Mouse (Mus musculus) retina, postnatal 1 day (tissue): ENCODE data around the gene Ogdhl.
"Not testable (repeated sequence)": the region's sequence is repeated elsewhere in the genome, so short reads cannot be mapped to it uniquely, and the experiment has no call there.

Experiments
- DNase-seq: peaks from one replicate; pipeline ENCODE4 v3.0.0-alpha.2; 2012

Gene Ogdhl

DNA sequence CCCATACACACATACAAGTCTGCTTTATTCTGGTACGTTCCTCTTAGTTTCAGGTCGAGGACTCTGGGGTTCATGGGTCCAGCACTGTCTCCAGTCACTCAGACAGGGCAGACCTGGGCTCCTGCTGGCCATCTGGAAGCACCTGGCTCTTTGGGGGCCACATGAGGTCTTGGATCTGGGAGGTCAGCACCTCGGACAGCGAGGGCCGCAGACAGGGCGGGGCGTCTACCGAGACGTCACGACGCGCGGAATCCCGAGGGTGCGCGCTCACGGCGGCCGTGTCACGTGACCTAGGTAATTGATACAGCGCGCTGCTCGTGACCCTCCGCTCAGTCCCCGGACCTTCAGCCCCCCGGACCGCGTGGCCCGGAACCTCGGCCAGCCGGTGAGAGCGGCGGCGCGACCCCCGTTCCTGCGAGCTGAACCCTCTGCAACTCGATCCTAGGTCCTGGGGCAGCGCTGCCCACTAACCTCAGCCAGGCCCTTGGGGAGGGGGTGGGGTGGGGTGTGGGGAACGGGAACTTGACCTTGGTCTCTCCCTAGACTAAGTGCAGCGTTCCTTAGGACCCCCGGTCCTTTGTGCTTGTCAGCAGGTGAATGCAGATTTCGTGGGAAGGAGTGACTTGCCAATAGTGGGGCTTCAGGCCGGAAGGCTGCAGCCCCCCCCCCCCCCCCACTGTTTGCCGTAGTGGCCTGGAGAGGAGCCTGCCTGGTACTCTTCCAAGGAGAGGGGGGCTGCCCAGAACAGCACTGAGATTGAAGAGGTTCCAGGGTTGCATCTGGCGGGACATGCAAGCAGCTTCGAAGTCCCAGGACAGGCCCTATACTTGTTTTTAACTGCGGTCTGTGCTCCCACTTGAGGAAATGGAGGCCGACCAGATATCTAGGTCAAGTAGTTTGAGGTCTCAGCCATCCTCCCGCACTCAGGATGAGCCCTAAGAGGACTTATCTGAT is at the start of gene Ogdhl:
Gene Ogdhl, plus strand, starts transcription at position 288 of the 954 bp plus-strand sequence.
- DNase-seq: peak; percentile 91

DNA sequence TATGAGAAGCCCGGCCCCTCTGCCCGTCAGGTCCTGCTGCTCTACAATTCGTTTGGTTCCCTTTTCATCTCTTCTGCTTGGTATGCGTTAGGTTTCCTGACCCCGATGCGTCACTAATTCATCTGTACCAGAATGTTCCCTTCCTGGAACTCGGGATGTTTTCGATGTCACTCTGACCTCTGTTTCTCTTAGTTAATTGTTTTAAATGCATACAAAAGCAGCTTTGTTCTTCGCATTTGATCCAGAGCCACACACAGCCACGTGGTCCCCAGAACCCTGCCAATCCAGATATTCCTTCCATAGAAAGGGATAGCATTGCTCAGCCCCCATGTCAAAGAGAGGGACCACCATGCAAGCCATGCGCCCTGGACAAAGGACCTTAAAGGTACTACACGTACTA is 20.2 kb upstream of the Ogdhl start:
- peak; percentile 48 for DNase-seq

DNA sequence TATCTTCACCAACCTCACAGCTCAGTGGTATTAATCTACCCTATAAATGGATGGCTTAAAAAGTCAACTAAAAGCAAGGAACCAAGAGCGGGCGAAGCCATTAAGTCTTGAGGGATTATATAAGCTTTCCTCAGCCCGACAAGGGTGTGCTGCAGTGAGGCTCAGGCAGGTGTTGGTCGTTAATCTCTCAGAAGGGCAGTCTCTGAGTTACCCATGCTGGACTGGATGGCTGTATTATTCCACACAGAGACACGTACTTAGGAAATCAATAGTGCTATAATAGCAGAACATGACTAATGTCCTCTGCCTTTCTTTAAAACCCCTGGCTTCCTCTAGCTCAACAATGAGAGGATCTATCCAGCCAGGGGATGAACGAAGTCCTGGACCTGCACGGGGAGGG is 19.4 kb upstream of the Ogdhl start:
- DNase-seq: peak; percentile 24

DNA sequence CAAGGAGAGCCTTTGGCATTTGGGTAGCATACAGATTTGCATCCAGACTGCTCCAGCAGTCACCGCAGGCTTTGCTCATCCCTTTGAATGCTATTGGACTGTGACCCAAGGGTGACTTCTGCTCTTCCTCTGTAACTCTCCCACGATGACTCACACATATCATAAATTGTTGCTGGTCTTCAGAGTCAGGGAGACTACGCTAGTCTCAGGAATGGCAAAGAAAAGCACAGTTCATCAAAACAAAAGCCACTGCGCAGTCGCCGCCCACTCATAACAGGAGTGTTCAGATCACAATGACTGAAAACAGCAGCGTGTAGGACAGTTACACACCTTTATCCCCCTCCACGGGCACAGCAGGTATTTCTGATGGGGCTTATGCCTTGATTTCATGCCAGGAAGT is 16.9 kb upstream of the Ogdhl start:
- DNase-seq: no peak

DNA sequence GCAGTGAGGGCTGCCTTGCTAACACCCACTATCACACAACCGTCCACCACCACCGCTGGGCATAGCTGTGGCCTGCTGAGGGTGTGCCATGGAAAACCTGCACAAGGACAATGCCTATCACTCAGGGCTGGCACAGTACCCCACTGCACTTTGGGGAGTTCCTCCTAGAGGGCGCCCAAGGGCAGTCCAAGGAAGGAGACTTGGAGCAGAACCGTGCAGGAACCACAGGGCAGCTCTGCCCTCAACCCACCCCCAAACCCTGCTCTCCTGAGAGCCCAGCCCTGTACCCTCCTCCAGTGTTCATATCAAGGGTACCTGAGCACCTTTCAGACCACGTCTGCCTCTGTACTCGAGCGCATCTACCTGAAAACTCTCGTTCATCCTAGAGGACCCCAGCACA is 11.9 kb upstream of the Ogdhl start:
- peak; percentile 66 for DNase-seq

DNA sequence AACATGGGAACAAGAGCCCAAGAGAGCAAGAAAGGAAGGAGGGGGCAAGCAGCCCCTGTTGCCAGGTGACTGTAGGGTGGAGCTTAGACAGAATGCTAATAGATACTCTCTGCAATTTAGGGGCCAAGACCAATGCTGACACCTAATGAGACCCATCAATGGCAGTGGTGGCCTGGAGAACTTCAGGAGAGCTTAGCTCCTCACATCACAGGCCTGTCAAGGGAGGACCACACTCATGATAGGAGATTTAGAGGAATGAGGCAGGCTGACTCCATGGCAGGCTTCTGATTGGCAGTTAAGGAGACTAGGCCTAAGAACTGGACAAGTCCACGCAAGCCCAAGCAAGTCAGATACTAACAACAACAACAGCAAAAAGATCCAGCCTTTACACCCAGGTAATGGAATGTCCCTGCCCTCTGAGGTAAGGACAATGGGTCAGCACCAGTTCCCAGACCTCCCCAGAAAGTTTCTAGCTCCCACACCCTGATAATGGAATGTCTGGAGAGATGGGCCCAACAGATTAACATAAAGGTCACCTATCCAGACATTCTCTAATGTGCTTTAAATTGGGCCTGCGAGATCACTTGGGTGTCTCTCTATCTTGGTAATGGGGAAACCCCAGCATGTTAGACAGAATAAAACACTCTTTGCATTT is 10.3 kb upstream of the Ogdhl start:
- no peak for DNase-seq

DNA sequence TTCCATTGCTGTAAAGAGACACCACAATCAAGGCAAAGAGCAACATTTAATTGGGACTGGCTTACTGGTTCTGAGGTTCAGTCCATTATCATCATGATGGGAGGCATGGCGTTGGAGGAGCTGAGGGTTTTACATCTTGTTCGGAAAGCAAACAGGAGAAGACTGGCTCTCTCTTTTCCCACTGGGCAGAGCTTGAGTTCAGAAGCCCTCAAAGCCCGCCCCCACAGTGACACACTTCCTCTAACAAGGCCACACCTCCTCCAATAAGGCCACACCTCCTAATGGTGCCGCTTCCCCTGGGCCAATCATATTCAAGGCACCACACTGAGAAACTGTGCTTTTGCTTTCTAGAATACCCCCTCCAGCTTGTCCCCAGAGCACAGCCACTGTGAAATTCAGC is 4.0 kb upstream of the Ogdhl start:
- peak; percentile 66 for DNase-seq

DNA sequence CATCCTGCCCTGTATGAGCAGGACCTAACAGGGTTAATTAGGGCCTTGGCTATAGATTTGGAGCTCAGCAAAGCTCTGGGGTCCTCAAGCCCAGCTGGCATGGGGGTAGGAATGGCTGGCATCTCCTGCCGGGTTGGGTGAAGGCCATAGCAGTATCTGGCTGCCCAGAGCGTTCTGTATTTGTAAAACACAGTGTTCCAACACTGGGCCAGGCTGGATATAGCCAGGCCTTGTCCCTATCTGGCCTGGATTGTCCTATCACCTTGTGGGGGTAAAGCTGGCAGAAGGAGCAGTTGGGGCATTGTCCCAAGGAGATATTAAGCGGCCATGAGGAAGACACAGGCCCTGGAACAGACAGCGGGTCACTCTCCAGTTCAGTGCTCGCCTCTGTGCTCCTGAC is 1.4 kb downstream of the Ogdhl start:
- no peak for DNase-seq

DNA sequence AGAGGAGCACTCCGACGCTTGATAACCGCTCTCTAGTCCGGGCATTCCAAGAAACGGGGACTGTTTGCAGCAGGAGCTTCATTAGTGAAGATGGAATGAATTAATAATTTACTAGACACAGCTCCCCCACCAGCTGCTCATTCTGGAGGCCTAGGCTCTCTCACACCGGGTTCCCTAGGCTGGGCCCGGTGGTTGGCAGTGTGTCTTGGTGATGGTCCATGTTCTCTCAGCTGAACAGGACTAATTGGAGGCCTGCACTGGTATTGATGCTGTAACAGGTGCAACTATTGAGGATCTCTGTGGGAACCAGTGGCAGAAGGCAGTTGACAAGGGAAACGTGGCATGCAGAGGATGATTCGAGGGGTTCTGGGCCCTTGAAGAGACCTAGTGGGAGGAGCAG is 5.5 kb downstream of the Ogdhl start:
- no peak for DNase-seq

DNA sequence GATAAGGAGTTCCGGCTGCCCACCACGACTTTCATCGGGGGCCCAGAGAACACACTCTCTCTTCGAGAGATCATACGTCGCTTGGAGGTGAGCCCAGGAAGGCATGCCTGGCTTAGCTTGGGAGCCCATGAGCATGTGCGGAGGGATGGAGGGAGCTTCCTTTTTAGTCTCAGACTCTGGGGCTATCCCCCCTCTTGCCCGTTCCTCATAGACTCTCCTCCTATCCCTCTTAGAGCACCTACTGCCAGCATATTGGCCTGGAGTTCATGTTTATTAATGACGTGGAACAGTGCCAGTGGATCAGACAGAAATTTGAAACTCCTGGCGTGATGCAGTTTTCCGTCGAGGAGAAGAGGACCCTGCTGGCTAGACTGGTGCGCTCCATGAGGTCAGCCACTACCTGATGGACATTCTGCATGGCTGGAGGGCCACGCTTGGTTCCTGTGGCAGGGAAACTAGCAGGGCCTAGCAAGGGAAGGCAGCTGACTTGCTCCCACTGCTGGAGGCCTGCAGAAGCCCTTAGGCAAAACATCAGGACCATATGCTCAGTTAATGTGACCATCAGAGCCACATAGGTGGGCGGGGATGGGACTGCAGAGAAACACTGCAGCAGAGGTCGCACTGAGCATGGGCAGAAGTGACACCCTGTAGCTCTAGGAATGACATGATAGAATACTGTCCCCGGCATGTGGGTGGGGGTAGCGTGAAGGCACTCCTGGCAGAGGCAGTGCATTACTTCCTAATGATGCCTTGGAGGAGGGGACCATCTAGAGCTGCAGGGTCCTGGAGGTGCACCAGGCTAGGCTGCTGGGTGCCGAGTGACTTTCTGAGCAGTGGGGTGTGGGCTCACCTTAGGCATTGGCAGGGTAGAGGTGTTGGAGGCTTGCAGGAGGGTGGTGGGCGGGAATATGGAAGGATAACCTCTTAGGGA is 11.0 kb downstream of the Ogdhl start:
- DNase-seq: peak; percentile 10

DNA sequence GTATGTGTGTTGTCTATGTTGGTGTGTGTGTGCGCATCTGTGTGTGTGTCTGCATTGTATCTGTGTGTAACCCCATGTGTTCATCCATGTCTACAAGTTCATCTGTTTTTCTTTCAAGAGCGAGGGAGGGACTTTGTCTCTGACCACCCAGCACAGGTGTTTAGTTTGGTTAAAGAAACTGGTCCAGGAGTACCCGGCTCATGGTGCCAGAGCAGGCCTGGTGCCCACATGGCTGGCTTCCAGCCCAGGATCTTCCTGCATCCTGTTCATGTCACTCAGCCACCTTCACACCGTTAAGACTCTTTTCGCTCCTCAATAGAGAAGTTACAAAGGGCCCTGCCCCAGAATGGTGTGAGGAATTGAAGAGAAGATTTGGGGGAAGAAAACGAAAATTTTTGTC is 14.2 kb downstream of the Ogdhl start:
- DNase-seq: no peak

DNA sequence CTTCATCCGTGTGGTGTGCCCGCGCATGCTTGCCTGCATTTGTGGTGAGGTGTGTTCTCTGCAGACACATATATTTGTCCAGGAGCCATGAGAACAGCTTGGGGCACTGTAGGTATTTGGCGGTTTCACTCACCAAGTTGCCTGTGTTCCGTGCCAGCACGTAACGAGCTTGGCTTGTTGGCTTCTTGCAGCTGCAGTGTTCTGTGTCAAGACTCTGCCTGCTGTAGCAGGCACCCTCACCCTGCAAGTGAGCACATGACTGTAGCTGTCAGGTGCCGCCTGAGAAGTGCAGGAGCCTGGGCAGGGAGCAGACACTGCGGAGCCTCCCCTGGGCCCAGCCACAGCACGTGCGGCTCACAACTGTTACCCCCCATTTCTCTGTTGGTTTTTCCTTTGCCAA is 14.7 kb downstream of the Ogdhl start:
- DNase-seq: no peak

DNA sequence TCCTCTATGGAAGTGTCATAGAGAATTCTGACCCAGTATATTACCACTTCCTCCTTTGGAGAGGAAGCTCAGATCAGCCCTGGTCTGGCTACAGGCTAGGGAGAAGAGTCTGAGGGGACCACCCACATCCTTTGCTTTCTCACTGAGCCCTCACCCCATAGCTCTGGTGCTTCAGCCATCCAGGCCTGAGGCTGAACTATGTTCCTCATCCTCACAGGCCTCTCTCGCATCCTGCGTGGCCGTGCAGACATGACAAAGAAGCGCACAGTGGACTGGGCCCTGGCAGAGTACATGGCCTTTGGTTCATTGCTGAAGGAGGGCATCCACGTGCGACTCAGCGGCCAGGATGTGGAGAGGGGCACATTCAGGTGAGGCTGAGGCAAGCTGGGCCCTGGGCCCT is 20.0 kb downstream of the Ogdhl start:
- no peak for DNase-seq

DNA sequence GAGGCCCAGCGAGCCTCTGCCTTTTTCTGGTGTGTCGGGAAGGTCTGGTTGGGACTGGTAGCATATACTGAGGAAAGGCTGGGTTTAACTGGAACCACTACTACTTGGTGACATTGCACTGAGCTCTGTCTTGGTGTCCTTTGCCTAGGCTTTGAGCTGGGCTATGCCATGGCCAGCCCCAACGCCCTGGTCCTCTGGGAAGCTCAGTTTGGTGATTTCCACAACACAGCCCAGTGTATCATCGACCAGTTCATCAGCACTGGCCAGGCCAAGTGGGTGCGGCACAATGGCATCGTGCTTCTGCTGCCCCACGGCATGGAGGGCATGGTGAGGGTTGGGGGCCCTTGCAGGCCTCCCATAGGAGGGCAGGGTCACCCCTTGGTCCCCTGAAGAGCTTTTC is 22.4 kb downstream of the Ogdhl start:
- no peak for DNase-seq

DNA sequence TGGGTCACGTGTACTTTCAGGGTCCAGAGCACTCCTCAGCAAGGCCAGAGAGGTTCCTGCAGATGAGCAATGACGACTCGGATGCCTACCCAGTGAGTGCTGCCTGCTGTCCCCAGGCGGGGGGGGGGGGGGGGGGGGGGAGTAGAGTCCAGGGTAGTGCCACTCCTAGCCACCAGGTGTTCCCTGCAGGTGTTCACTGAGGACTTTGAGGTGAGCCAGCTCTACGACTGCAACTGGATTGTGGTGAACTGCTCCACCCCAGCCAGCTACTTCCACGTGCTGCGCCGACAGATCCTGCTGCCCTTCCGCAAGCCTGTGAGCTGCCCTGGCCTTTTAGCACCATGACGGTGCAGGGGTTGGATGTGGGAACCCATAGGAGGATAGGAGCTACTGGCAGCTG is 22.9 kb downstream of the Ogdhl start:
- DNase-seq: no peak

DNA sequence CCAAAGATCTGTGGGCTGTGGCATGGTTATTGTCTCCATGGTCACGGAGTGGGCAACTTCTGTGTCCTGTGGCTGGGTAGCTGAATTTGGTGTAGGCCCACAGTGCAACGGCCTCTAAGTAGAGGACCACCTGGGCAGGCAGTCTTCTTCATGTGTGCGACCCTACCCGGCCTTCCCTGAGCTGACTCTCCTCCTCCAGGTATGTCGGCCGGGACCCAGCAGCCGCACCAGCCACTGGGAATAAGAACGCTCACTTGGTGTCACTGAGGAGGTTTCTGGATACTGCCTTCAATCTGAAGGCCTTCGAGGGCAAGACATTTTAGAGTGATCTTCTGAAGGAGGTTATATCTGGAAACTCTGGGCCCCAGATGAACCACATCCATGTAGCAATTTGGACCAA is 25.5 kb downstream of the Ogdhl start:
- no peak for DNase-seq

DNA sequence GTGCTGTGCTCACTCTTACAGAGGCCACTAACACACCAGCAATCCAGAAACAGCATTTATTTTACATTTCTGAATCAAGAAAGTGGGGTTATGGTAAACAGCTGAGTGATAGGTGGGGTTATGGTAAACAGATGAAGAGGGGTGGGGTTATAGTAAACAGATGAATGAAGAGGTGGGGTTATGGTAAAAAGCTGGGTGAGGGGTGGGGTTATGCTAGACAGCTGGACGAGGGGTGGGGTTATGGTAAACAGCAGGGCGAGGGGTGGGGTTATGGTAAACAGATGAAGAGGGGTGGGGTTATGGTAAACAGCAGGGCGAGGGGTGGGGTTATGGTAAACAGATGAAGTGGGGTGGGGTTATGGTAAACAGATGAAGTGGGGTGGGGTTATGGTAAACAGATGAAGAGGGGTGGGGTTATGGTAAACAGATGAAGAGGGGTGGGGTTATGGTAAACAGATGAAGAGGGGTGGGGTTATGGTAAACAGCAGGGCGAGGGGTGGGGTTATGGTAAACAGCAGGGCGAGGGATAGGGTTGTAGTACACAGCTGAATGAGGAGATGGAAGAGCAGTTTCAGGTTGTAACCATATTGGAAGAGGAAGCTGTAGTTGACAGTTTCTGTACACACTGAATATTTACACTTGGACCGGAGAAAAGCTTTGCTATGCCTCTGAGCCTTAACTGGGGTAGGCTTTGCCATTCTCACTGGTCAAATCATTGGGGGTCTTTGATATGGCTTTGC is 29.5 kb downstream of the Ogdhl start:
- not testable (repeated sequence) for DNase-seq

DNA sequence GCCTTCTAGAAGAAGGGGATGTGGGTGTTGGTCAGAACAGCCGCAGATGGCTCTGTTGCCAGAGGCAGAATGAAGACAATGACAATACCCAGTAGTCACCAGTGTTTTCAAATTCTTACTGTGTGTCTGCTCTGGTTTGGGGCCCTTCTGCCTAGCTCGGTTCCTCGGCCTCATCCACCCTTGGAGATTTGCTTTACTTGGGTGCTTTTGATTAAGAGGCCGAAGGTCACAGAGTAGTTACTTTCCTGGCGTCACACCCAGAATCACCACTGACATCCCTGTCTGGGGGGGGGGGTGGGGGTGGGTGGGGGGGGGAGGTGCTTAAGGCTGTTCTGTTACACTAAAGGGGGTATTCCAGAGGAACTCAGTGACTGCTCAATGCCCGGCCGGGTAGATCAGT is 42.5 kb downstream of the Ogdhl start:
- DNase-seq: no peak

DNA sequence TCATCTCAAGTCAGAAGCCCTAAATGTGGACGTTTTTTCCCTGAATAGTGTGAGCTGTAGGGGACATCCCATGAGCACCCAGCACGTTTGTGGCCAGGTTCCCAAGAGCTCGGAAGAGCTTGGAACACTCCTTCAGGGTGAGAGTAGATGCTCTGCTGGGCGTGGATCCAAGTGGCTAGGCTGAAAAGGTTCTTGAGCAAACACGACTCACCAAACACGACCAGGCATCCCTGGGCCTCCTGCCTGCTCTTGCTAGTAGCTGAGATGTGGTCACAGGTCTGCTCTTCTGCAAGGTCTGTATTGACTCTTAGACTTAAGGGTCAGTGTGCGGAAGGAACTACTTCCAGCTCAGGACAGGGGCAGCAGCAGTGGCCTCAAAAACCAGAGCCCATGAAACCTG is 47.9 kb downstream of the Ogdhl start:
- no peak for DNase-seq

DNA sequence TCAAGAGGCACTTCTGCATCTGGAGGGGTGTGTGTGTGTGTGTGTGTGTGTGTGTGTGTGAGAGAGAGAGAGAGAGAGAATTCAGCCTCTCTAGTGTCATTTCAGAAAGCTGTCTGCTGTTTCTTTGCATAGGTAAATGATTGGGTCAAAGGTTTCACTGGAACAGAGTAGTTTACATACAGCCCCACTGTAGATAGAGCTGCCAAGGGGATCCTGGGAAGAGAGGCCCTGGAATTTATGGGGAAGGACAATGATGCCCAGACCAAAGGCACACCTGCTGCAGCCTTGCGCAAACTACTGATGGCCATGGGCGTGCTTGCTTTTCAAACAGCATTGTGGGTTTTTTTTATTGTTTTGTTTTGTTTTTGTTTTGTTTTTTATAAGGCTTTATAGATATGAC is 50.7 kb downstream of the Ogdhl start:
- no peak for DNase-seq

DNA sequence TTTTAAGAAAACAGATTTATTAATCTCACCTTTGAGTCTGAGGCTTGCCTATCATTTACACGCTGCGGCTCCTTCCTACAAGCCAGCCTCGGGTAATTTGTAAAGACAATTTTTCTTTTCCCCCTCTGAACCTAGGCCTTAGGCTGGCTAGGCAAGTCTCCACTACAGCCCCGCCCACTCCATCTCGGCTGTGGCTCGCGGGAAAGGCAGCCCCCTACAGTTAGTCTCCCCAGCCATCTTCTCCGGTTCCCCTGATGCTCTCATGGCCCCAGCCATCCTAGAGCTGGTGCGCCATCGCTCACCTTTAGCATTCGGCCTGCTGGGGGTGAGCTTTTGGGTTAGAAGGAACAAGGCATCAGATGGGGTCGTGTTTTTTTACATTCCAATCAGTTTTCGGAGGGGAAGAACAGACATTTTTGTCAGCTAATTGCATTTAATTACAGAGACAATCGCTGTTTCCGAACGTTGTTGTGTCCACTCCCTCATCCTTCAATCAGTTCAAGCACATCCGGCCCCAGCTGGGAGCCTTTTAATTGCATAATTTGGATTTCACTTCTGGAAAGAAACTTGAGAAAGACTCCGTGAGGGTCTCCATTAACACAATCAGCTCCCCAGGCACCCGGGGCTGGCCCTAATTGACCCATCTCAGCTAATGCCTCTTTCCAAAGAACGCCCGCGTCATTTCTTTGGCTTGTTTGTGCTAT is 57.7 kb downstream of the Ogdhl start:
- peak; percentile 58 for DNase-seq

DNA sequence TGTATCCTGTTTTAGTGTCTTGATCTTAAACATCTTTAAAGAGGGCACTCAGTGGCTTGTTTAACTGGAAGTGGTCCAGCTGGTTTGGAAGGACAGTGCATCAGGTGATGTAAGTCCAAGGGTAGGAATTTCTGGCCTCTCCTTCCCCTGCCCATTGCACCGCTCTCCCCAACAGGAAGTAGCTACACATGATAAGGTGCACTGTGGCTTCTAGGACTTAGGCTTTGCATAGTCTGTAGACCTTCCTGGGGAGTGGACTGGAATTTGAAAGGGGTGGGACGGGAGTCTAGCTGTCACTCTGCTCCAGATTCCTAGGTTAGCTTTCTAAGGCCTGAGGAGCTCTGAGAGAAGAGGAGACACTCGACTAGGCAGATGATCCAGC is 58.3 kb downstream of the Ogdhl start:
- no peak for DNase-seq
